Mouse (Mus musculus) CH12.LX (cell line): ENCODE data around the gene Sgsm1.

Experiments
- BHLHE40 ChIP-seq: IDR thresholded peaks from 2 replicates; pipeline ENCODE4 v1.6.1; 2011; ENCODE audit warnings: mild to moderate bottlenecking, low read depth, low read length, improper control_type of control experiment
- CHD1 ChIP-seq: IDR thresholded peaks from 2 replicates; pipeline ENCODE4 v1.6.1; 2012; ENCODE audit warnings: low read depth, low read length, improper control_type of control experiment, inconsistent platforms
- CTCF ChIP-seq, 2 experiments: IDR thresholded peaks in 1 of 2; conservative IDR thresholded peaks in 1 of 2; 2 replicates each; pipeline ENCODE4 v1.5.1; 2011 to 2012; ENCODE audit warnings: low read depth in 2 of 2, low read length in 2 of 2, improper control_type of control experiment in 1 of 2, inconsistent platforms in 1 of 2, mild to moderate bottlenecking in 1 of 2, moderate library complexity in 1 of 2
- E2F4 ChIP-seq: IDR thresholded peaks from 2 replicates; pipeline ENCODE4 v1.6.1; 2011; ENCODE audit warnings: low read depth, low read length, improper control_type of control experiment; ENCODE audit not compliant: insufficient replicate concordance
- EP300 ChIP-seq: IDR thresholded peaks from 2 replicates; pipeline ENCODE4 v1.6.1; 2011; ENCODE audit warnings: low read length, improper control_type of control experiment
- KAT2A ChIP-seq: IDR thresholded peaks from 2 replicates; pipeline ENCODE4 v1.6.1; 2012; ENCODE audit warnings: low read length, improper control_type of control experiment, inconsistent platforms; ENCODE audit not compliant: insufficient replicate concordance
- MAZ ChIP-seq: IDR thresholded peaks from 2 replicates; pipeline ENCODE4 v1.6.1; 2012; ENCODE audit warnings: low read depth, mild to moderate bottlenecking, inconsistent platforms, low read length, improper control_type of control experiment, moderate library complexity
- TBP ChIP-seq: conservative IDR thresholded peaks from 2 replicates; pipeline ENCODE4 v1.6.1; 2011; ENCODE audit warnings: low read depth, low read length, improper control_type of control experiment
- ZC3H11A ChIP-seq: IDR thresholded peaks from 2 replicates; pipeline ENCODE4 v1.6.1; 2012; ENCODE audit warnings: low read depth, mild to moderate bottlenecking, inconsistent platforms, low read length, improper control_type of control experiment

DNA sequence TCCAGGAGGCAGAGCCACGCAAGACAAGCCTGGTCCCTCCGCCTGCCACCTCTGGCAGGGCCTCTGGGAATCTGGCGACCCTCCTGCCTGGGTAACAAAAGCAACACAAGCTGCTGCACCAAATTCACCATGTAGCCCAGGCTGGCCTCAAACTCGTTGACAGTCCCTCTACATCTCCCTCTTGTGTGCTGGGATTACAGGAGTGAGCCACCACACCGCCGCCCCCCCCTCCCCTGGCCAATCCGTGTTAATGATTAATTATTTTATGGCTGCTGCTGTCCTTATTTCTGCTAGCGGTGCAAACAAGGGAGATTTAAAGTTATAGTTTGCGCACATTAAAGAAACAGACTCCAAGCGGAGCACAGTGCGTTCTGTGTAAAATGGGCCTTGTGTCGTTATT lies 93.5 kb downstream of the Sgsm1 start:
- TF ChIP-seq ZC3H11A: no peak
- TF ChIP-seq CTCF (conservative IDR thresholded peaks at IDR 0.05 in 1 of 2, IDR thresholded peaks at IDR 0.05 in 1 of 2; ENCODE audit: low read depth in 2 of 2, low read length in 2 of 2): no peak
- TF ChIP-seq CHD1: no peak
- TF ChIP-seq TBP: no peak
- TF ChIP-seq MAZ: no peak
- TF ChIP-seq E2F4: no peak
- TF ChIP-seq BHLHE40: no peak
- TF ChIP-seq EP300: no peak
- no peak for TF ChIP-seq KAT2A
